Mouse (Mus musculus) heart, adult 2 months (tissue): ENCODE data around the gene Fam178b. TPM values are rescaled to one million over a fixed set of nuclear protein-coding genes. Genes with fewer than 3 reads are reported as not detected.

ENCODE experiments used
- DNase-seq, 2 experiments: peaks; one replicate each; pipeline ENCODE4 v3.0.0; 2021
- H3K27ac ChIP-seq: fragments of 200-600 bp; 2 replicates; pipeline ENCODE4 v1.8.1; 2022
- H3K27me3 ChIP-seq: fragments of 200-500 bp; 2 replicates; pipeline ENCODE4 v1.6.1; 2012; ENCODE audit warnings: mild to moderate bottlenecking, low read length, inconsistent platforms, mixed read lengths; ENCODE audit not compliant: control insufficient read depth, insufficient read depth
- H3K36me3 ChIP-seq: fragments of 200-500 bp; 2 replicates; pipeline ENCODE4 v1.6.1; 2012; ENCODE audit warnings: low read length, inconsistent platforms; ENCODE audit not compliant: control insufficient read depth, insufficient read depth
- H3K4me1 ChIP-seq: fragments of 200-500 bp; 2 replicates; pipeline ENCODE4 v1.6.1; 2011; ENCODE audit warnings: low read length; ENCODE audit not compliant: control insufficient read depth, insufficient read depth
- H3K4me3 ChIP-seq: fragments of 200-600 bp; 2 replicates; pipeline ENCODE4 v1.8.1; 2022
- H3K79me2 ChIP-seq: fragments of 200-500 bp; replicated peaks from 2 replicates; pipeline ENCODE4 v1.6.1; 2012; ENCODE audit warnings: mild to moderate bottlenecking, inconsistent platforms, low read length, moderate library complexity, mixed read lengths; ENCODE audit not compliant: control insufficient read depth, insufficient read depth
- H3K9ac ChIP-seq: fragments of 200-500 bp; 2 replicates; pipeline ENCODE4 v1.6.1; 2012; ENCODE audit warnings: low read depth, mild to moderate bottlenecking, control low read depth, inconsistent platforms, low read length, mixed read lengths
- CTCF ChIP-seq: fragments of 200-600 bp; IDR thresholded peaks from 2 replicates; pipeline ENCODE4 v1.8.1; 2022; ENCODE audit warnings: antibody characterized with exemption, mild to moderate bottlenecking, moderate library complexity
- EP300 ChIP-seq: fragments of 200-500 bp; IDR thresholded peaks from 2 replicates; pipeline ENCODE4 v1.6.1; 2011; ENCODE audit warnings: low read depth, low read length, control low read depth; ENCODE audit not compliant: insufficient read depth
- POLR2A ChIP-seq: fragments of 200-500 bp; IDR thresholded peaks from 2 replicates; pipeline ENCODE4 v1.6.1; 2011; ENCODE audit warnings: mild to moderate bottlenecking, low read depth, low read length, control low read depth; ENCODE audit not compliant: insufficient read depth
- WGBS: fragments of 180-500 bp; shearing (Covaris S2); methylation state at CpG from one replicate; pipeline ENCODE4 v1.1.7; 2018; 5-methylcytosine and 5-hydroxymethylcytosine counted together
- intact Hi-C: fragments of 180-260 bp; cut with DNase I; formaldehyde crosslinking; loops from one replicate; pipeline ENCODE4 v1.15.1; 2025
- polyA plus RNA-seq: library from polyadenylated mRNA; depleted of rRNA; stranded (reverse); fragments of >200 nt; gene quantifications from 2 replicates; pipeline ENCODE4 v1.2.3, GENCODE M21; 2012
- total RNA-seq, 2 experiments: library from RNA; stranded (reverse); gene quantifications; 2 replicates each; pipeline ENCODE4 v1.2.3; 2021

Fam178b gene
- total and polyA plus RNA-seq, 3 experiments, result 0.39 to 0.80 TPM; not detected in 1

- 28% methylated on average over 5 of the region's 5 CpGs for WGBS
These were observed 48.0 kb downstream of the Fam178b start for GRCm38 (mm10) chr1:36634940-36635339.

DNA sequence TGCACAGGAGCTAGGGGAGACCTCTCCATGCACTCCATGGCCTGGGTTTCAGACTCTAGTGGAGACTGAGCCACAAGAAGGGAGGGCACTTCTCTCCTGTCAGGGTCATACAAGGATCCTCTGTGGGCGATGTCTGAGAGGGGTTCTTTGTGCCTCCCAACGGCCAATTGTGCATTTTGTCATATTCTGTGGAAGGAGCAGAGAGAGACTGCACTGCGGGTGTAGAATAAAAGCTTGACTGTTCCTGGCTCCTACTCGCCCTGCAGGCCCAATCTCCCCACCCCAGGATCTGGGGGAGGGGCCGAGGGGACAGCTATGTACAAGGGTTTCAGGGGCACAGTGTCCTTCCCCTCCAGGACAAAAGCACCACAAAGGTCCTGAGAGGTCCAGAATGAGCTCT, 49.1 kb downstream of the Fam178b start:
- no peaks in the 10 kb centered on the region for H3K79me2 ChIP-seq
- TF ChIP-seq POLR2A (no peak), EP300 (no peak), CTCF (no peak)
- H3K27ac ChIP-seq, result no peak overlapping the region
- H3K27me3 ChIP-seq, result no peaks in the 10 kb centered on the region
- no peak overlapping the region for H3K9ac ChIP-seq
- intact Hi-C loops, result loop anchor here (2.0 kb wide), 2 partner anchors 43 to 51 kb away; no protein-coding TSS in a partner anchor
- peaks cover 11% of the 10 kb centered on the region for H3K4me1 ChIP-seq
- no peak overlapping the region for H3K4me3 ChIP-seq
- H3K36me3 ChIP-seq, result no peaks in the 10 kb centered on the region
- 89% methylated on average over 5 of the region's 5 CpGs for WGBS
- no peak for DNase-seq

More at GRCm38 (mm10) chr1:36634940-36635339, 48.0 kb downstream of the Fam178b start:
- Histone ChIP-seq H3K4me1 (peaks cover 11% of the 10 kb centered on the region), H3K9ac (no peak overlapping the region), H3K36me3 (no peaks in the 10 kb centered on the region), H3K27ac (no peak overlapping the region), H3K27me3 (no peaks in the 10 kb centered on the region), H3K79me2 (no peaks in the 10 kb centered on the region), H3K4me3 (no peak overlapping the region)
- intact Hi-C loops, result loop anchor here (1.0 to 2.0 kb wide), 3 partner anchors 44 to 88 kb away; partner anchors contain the start of gene Ankrd39
- no peak for TF ChIP-seq POLR2A
- TF ChIP-seq EP300, result no peak
- no peak for TF ChIP-seq CTCF
- peak; percentile 73 to 78 for DNase-seq

- intact Hi-C loops, result no loop called here
- no peak for TF ChIP-seq EP300
- no peak for TF ChIP-seq POLR2A
- no peak for TF ChIP-seq CTCF
- H3K9ac ChIP-seq, result no peak overlapping the region
- H3K27me3 ChIP-seq, result no peaks in the 10 kb centered on the region
- no peak for DNase-seq
- peaks cover 14% of the 10 kb centered on the region for H3K4me1 ChIP-seq
- no peaks in the 10 kb centered on the region for H3K36me3 ChIP-seq
- no peak overlapping the region for H3K4me3 ChIP-seq
- no peak overlapping the region for H3K27ac ChIP-seq
- no peaks in the 10 kb centered on the region for H3K79me2 ChIP-seq
- 100% methylated on average over 1 of the region's 1 CpGs for WGBS
These were observed 50.1 kb downstream of the Fam178b start for GRCm38 (mm10) chr1:36632846-36633245.

DNA sequence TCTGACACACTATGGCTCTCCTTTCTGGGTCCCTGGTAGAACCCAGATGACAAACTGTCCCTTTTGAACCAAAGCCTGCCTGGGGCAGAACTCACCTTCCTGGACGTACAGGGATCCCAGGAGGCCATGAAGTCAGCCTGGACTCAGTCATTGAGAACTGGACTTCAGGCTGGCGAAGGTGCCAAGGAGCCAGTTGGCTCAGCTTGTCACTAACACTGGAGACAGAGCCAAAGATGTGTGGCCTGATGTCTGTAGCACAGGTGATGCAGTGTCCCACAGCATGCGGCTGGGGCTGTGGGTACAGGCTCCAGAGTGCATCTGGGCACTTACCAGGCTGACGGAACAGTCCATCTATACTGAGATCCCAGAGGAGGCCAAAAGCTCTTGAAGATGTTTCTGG, 50.9 kb downstream of the Fam178b start:
- no peak for TF ChIP-seq POLR2A
- no peak for TF ChIP-seq EP300
- no peak for TF ChIP-seq CTCF
- Histone ChIP-seq H3K27ac (no peak overlapping the region), H3K4me1 (peaks cover 14% of the 10 kb centered on the region), H3K9ac (no peak overlapping the region), H3K27me3 (no peaks in the 10 kb centered on the region), H3K79me2 (no peaks in the 10 kb centered on the region), H3K36me3 (no peaks in the 10 kb centered on the region), H3K4me3 (no peak overlapping the region)
- DNase-seq, result no peak
- intact Hi-C loops, result no loop called here
- 92% methylated on average over 4 of the region's 4 CpGs for WGBS

GRCm38 (mm10) chr1:36631391-36631790, 51.6 kb downstream of the Fam178b start:
- DNase-seq, result no peak
- H3K4me3 ChIP-seq, result no peak overlapping the region
- H3K27me3 ChIP-seq, result no peaks in the 10 kb centered on the region
- no peak overlapping the region for H3K9ac ChIP-seq
- peaks cover 10% of the 10 kb centered on the region for H3K4me1 ChIP-seq
- no peaks in the 10 kb centered on the region for H3K36me3 ChIP-seq
- no peak overlapping the region for H3K27ac ChIP-seq
- WGBS, result 85% methylated on average over 4 of the region's 4 CpGs
- TF ChIP-seq POLR2A (no peak), CTCF (no peak), EP300 (no peak)
- no peaks in the 10 kb centered on the region for H3K79me2 ChIP-seq
- intact Hi-C loops, result no loop called here

GRCm38 (mm10) chr1:36630053-36630739, 52.8 kb downstream of the Fam178b start:
- TF ChIP-seq EP300, result no peak
- TF ChIP-seq CTCF, result no peak
- TF ChIP-seq POLR2A, result no peak
- no peak overlapping the region for H3K4me3 ChIP-seq
- H3K9ac ChIP-seq, result no peak overlapping the region
- no peaks in the 10 kb centered on the region for H3K36me3 ChIP-seq
- no peaks in the 10 kb centered on the region for H3K79me2 ChIP-seq
- intact Hi-C loops, result no loop called here
- H3K27ac ChIP-seq, result no peak overlapping the region
- H3K27me3 ChIP-seq, result no peaks in the 10 kb centered on the region
- peaks cover 9% of the 10 kb centered on the region for H3K4me1 ChIP-seq
- DNase-seq, result no peak
- 52% methylated on average over 3 of the region's 3 CpGs for WGBS
